Mouse (Mus musculus) frontal cortex, postnatal 10 days (tissue): Measurements from ENCODE around the gene Vwde.
A peak's percentile ranks its signal among the peaks of the same experiment; 100 is the strongest.

Experiments used
- DNase-seq, 2 experiments: peaks; one replicate each; pipeline ENCODE4 v3.0.0; 2022; ENCODE audit warnings: low spot score in 2 of 2, mixed read lengths in 1 of 2

Vwde gene

GRCm38 (mm10) chr6:13224596-13225227 is at the start of gene Vwde:
Gene Vwde, minus strand, starts transcription at chr6:13224965.
- DNase-seq, result no peak

DNA sequence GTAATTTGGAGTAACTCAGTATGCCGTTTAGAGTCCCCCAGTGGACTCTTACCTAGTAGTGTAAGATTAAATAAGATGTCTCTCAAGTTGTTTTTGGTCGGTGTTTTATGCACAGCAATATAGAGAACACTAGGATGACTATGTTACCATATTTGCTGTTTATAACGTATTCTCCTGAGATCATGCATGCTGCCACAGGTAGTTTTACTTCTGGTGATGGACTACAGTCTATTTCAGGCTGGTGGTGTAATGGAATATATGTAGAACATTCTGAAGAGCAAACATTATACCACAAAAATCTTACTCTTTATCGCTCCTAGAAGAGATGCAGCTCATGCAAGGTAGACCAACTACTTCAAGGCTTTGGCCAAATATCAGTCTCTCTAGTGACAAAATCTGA is 30.6 kb upstream of the Vwde start:
- no peak for DNase-seq

DNA sequence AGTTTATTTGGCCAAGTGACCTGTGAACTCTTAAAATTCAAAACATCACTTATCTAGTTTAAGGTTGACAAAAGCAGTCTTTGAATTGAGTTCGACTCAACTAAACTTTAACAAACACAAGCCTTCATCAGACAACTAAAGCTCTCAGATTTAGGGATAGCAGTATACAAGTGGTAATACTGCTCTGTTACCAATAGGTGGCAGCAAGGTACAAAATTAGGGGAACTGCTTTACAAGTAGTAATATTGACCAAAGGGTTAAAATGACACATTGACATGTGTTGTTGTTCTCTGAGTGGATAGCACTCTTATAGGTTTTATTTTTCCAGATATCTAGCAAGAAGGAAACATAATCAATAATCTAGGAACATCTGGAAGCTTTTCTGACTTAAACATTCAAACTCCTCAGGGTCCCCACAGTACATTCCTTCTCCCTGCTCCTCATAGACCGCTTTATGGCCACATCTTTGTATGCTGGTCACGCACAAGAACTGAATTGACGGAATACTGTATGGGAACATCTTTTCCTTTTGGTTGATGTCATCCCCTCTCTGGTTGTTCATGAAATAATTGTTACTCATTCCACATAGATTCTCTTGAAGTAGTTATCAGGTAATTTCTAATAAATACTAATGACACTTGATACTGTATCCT is 23.7 kb upstream of the Vwde start:
- DNase-seq, result no peak

GRCm38 (mm10) chr6:13206157-13206556 is 18.6 kb downstream of the Vwde start:
- DNase-seq, result no peak

- DNase-seq, result no peak
Measured at GRCm38 (mm10) chr6:13197486-13197885, 27.3 kb downstream of the Vwde start.

DNA sequence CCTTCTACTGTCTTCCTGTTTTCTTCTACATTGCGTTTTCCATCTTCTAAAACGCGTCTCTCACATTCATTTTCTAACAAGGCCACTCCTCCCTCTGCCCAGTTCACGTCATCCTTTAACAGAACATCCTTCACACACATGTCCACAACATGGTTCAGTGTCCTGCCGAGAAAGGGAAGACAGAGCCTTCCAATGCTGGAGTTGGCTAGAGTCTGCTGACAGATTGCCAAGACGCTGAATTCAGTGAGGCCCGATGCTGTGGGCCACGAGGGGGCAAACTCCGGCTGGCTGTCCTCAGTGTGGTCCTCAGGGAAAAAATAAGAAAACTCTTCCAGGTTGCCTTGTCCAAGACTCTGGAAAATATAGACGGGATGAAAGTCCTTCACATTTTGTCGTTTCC is 37.9 kb downstream of the Vwde start:
- no peak for DNase-seq

DNA sequence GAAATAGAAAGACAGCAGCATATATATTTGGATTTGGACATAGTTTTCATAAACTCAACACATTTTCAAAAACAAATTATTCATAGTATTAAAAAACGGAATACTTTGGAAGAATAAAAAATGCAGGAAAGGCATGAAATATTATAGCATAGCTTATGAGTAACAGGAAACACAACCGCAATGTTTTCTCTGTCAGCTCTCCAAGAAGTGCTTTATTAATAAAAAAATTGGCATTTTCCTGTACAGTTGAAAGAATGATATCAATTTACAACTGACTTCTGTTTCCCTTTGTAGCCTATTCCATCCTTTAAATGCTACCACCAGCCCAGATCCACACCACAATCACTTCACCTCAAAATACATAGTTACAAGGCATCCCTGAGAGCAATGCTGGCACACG is 44.7 kb downstream of the Vwde start:
- no peak for DNase-seq

DNA sequence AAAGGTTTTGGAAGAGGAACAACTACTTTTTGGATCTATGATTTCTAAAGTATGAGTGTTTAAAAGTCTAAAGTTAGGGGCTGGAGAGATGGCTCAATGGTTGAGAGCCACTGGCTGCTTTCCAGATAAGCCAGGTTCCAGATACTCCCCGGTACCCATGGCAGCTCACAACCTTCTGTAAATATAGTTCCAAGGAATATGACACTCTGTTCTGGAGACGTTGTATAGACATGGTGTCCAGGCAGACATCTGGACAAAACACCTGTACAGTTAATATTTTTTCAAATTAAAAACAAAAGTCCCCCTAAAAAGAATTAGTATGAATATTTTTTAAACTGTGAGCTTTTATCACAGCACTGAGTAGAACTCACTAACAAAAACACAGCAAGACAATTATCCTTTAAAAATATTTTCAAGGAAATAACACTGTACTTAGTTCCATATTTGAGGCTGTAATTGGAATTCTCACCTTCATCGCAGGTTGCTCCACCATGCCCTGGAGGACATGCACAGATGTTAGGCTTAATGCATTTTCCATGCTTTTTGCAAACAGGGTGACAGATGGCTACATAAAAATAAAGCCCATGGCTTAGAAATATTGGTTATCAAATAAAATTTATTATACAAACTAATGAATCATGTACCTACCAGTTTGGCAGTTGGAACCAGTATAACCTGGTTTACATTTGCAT is 55.2 kb downstream of the Vwde start:
- no peak for DNase-seq

DNA sequence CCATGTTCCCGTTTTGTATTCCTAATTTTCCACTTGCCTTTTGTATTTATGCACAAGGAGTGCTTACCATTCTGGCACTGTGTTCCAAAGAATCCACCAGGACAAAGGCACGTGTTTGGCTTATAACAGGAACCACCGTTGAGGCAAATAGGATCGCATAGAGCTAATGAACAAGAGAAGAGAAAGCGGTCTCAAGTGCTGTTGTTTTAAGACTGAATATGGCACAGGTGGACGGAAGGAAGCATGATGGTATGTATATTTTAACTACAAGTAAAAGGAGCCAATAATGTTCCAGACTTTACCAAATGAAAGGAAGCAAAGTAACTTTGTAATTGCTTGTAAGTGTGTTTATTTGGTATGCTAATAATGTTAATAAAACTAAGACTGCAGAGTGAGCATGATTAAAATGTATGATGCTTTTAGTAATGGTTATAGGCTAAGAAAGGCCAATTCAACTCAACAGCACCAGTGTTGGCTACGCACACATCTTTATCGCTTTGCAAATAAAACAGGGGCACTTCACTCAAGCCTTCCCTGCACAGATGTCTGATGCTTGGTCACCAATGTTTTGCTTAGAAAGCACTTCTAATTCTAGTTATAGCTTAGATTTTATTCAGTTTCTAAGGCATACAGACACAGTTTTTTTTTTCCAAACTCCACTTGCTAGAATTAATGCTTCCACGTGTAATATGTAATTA is 58.4 kb downstream of the Vwde start:
- no peak for DNase-seq

DNA sequence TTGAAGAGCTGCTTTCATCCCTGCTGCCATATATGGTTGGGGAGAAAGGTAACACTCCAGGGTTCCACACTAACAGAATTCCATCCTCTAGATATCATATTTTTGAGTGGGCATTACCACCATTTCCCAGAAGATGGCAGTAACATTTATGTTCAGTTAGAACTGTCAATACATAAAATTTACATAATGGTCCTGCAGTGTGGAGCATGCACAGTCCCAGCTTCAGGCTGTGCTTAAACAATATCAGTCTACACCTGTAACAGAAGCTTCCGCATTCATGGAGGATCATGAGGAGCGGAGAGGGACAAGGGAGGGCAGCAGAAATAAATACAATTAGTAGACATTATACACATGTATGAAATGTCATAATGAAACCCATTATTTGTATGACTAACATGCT is 65.3 kb downstream of the Vwde start:
- DNase-seq, result no peak

GRCm38 (mm10) chr6:13153888-13154697 is 70.7 kb downstream of the Vwde start:
- DNase-seq, result no peak

DNA sequence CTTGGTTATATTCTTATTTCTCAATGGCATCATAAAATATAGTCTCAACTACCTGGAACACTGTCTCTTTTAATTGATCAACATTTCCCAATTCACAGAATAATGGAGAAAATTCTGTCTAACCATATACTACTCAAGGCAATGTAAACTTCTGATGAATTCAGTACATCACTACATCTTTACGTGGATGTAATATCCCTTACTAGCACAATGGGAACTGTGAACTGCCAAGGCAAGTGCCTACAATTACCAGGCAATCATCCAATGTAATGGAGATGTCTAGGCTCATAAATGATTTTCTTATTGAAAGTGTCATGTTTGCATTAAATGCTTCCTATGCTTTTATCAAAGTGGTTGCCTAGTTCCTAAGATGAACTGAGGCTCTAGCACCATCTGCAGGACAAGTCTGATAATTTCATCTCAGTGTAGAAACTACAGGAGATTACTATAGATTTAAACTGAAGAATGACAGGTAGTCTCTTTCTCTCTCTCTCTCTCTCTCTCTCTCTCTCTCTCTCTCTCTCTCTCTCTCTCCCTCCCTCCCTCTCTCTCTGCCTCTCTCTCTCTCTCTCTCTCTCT is 72.6 kb downstream of the Vwde start:
- DNase-seq, result peak in 1 of 2 experiments; percentile 18

DNA sequence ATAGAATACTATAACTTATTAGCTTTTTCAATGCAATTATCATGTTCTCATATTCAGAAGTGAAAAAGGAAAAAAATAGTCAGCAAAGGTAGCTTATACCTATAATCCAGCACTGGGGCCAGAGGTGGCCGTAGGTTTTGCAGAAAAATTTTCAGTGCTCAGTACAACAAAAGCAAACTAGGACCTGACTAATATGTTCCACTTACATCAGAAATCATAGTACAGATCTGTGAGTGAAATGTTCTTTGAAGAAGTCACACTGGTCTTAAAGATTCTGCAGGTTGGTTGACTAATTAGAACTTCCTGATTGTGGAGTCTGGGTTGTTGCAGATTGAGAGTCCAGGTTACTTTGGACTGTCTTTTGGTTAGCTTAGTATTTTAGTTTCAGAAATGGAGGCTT is 87.5 kb downstream of the Vwde start:
- no peak for DNase-seq

- DNase-seq, result no peak
Measured at GRCm38 (mm10) chr6:13108662-13109061, 116.1 kb downstream of the Vwde start.
